Mouse (Mus musculus): ENCODE data around the gene Pparg. TPM values are rescaled to one million over a fixed set of nuclear protein-coding genes. Genes with fewer than 3 reads are reported as not detected.

Gene Pparg
- total RNA-seq, 2 experiments from 2014 or later, result 6.6 to 8.7 TPM

DNA sequence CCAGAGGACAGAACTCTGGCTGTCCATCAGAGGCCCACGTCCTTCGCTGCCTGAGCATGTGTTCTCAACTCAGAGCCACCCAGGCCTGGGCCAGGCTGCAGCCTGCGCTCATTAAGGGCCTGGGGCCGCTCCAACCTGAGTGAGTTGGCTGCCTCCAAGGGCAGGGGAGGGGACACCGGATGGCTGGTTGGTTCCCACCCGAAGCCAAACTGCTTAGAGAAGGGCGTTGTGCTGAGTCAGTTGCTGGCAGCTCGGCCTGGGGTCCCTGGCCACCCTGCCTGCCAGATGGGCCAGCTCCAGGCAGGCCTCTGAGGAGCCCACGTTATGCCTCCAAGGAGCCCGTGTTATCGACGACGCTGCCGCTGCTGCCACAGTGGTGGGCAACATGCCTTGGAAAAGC is 138.8 kb downstream of the Pparg start:
- DNase-seq (ENCODE audit: low spot score in 2 of 2), result no peak
- intact Hi-C loops (cut with DNase I), result no loop called here

DNA sequence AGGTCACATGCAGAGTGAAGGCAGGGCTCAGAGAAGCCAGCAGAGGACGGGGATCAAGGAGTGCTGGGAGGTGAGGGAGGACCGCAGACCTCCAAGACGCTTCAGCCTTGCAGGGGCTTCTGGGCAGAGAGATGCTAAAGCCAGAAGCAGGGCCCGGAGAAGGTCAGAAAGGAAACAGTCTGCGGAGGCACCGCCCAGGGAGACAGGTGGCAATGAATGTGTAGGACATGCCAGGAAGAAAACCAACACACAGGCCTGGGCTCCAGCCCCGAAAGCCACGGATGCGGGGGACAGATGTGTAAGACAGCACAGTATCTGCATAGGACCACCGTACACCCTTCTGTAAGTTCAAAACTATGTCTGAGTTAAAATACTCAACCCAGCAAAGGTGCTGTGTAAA is 139.5 kb downstream of the Pparg start:
- intact Hi-C loops (cut with DNase I), result no loop called here
- no peak for DNase-seq (ENCODE audit: low spot score in 2 of 2)

DNA sequence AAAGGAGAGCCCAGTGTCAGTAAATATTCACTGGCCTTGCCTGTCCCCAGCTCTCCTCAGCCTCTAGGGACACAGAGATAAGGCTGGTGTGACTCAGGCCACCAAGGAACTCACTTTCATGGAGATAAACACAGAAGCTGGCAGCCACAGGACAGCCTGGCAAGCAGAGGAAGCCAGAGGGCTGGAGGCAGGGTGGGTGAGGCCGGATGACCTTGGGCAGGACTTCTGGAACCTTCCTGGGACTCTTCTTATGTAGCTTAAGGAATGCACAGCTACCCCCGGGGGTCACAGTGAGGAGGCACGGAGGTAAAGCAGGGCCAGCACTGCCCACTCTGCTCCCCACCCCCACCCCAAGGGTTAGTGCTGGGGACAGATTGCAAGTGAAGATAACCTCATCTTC is 140.4 kb downstream of the Pparg start:
- intact Hi-C loops (cut with DNase I), result no loop called here
- no peak for DNase-seq (ENCODE audit: low spot score in 2 of 2)

DNA sequence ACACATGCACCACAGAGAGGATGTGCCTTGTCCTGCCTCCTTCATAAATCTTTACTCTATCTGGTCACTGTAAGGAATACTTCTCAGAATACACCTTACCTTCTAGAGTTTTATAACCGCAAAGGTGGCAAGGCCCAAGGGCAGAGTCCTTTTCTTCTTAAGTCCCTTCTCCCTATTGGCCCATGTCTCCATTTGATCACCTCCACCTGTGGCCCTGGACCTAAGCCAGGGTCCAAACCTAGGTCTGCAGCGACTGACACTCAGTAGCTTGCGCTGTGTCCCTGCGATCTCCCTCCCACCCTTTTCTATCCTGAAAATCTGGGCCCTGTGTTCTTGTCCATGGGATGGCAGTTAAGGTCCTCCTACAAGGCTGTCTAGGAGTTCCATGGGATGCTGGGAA is 142.3 kb downstream of the Pparg start:
- no peak for DNase-seq (ENCODE audit: low spot score in 2 of 2)
- intact Hi-C loops (cut with DNase I), result no loop called here

DNA sequence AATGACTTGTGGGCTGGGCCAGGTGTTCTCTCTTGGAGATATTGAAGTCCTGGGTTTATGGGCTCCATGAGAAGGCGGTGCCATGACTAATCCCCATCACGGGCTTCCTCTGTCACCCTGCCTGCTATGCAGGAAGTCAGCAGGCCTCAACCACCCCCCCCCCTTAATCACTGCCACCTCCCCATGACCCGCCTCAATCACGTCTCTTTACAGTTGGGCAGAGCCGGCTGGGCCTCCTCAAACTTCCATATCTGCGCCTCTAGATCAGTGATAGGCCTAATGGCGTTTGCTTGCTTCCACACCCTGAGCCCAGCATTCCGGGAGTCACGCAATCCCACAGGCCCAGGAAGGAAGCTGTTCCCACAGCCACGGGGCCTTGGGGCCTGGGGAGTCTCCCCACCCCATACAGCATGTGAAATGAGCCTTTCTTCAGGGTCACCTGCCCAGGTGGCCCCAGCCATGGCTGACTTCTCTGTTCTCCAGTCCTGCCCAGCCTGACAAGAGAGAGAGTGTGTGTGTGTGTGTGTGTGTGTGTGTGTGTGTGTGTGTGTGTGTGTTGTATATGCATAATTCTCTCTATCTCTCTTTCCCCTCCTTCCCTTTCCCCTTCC is 142.9 kb downstream of the Pparg start:
- no peak for DNase-seq (ENCODE audit: low spot score in 2 of 2)
- intact Hi-C loops (cut with DNase I), result no loop called here

DNA sequence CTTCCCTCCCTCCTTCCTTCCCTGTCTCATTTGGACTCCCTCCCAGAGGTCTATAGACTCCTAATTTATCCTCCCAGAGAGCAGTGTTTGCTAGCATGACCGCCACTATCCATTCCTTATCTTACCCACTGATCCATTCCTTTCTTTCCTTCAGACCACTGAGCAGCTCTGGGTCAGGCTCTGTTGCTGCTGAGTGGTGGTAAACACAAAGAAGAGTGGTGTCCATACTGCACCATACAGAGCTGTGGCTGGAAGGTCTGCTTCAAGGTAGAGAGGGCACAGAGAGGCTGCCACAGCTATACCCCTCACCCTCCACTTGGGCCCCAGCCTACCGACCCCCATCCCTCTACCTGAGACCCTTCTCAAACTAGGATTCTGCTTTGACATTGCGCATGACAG is 143.4 kb downstream of the Pparg start:
- intact Hi-C loops (cut with DNase I), result no loop called here
- no peak for DNase-seq (ENCODE audit: low spot score in 2 of 2)

DNA sequence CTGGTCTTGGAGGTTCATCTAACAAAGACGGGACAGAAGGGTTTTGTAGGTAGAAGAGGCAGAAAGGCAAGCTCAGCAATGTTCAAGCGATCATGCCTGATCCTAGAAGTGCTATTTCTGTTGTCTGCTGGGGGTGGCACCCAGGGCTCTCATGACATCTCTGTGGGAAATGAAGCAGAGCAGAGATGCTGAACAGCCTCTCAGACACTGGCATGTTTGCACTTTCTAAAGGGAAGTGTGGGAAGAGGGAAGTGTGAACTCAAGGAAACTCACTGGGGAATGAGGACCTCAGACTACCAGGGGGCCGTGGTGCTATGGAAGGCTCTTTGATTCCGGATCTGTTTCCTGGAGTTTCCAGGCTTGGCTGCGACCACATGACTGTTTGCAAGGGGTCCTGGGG is 144.2 kb downstream of the Pparg start:
- intact Hi-C loops (cut with DNase I), result no loop called here
- DNase-seq (ENCODE audit: low spot score in 2 of 2), result no peak

DNA sequence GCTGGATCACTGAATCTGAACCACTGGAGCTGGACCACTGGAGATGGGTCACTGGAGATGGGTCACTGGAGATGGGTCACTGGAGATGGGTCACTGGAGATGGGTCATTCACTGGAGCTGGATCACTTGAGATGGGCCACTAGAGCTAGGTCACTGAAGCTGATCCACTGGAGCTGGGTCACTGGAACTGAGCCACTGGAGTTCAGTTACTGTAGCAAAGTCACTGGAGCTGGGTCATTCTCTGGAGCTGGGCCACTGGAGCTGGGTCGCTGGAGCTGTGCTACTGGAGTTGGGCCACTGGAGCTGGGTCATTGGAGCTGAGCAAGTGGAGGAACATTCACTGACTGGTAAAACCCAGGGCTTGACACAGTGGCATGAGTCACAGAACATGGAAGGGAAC is 145.7 kb downstream of the Pparg start:
- no peak for DNase-seq (ENCODE audit: low spot score in 2 of 2)
- intact Hi-C loops (cut with DNase I), result no loop called here

DNA sequence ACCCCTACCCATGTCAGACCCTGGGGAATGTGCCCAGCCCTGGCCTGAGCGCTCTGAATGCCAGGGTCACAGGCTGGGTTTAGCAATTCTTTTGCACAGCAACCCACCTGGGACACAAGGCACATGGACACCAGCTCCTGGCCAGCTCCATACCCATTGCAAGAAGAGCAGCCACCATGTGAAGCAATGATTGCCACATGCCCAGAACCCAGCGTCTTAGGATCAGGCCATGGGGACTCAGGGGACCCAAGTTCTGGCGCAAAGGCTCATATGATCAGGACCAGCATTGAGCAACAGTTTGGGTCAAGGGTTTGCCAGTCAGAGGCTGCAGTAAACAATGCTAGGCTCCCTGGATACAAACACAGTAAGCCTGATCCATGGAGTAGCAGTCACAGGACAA is 150.7 kb downstream of the Pparg start:
- intact Hi-C loops (cut with DNase I), result no loop called here
- DNase-seq (ENCODE audit: low spot score in 2 of 2), result no peak

DNA sequence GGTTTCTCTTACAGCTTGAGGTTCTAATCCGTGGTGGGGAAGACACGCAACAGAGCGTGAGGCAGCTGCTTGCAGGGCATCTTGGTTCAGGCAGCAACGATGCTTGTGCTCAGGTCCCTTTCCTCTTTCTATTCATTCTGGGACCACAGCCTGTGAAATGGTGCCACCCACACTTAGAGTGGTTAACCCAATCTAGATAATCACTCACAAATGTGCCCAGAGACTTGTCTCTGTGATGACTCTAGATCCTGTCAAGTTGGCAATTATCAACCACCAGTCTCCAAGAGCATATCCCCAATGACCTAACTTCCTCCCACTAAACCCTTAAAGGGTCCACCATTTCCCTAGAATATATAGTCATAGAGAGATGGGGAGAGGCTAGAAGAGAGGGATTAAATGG is 152.5 kb downstream of the Pparg start:
- intact Hi-C loops (cut with DNase I), result no loop called here
- no peak for DNase-seq (ENCODE audit: low spot score in 2 of 2)

DNA sequence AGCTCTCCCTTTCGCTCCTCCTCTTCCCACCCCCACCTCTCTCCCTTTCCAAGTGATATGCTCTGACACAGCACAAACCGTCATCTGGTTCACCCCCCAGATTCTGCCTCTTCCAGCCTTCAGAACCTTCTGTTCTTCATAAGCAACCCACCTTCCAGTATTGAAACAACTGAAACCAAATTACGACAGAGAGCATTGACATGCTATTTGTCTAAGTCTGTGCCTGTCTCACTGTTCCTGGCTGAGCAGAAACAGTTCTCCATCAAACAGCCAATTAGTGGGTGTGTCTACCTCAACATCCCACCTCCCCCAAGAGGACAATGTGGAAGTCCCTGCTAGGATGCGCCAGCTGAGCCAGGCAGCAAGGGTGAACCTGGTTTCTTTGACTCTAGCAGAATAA is 157.2 kb downstream of the Pparg start:
- no peak for DNase-seq (ENCODE audit: low spot score in 2 of 2)
- intact Hi-C loops (cut with DNase I), result no loop called here

DNA sequence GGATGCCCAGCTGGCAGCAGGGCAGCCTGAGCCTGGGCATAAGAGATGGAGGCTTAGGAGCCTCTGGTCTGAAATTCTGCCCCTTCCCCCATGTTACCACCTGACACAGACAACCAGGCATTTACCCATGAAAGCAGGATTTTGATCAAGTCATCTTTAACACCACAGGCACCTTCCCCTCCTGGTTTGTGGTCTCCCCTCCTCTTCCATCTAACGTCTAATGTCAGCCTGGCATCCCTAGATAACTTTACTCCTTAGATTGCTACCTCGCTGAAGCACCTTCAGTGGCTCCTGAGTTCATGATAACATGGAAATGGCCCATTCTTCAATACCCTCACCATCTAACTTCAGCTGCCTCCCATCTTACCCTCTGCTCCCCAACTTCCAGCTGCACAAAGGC is 157.6 kb downstream of the Pparg start:
- DNase-seq (ENCODE audit: low spot score in 2 of 2), result no peak
- intact Hi-C loops (cut with DNase I), result no loop called here

DNA sequence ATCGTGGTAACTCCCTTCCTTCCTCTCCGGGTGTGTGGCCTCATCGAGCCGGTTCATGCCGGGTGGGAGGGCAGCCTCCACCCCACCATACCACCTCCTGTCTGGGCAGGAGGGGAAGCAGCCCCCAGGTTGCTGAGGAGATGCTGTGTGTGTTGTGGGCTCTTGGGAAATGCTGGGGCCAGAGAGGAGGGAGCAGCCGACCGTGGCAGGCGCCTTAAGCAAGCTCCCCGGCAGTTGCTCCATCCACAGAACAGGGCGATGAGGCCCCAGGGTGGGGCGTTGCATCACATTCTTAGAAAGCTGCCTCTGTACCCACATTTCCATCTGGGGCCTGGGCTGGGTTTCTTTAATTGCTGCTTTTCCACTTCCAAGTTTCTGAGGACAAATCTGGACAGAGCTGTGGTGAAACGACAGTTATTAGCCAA is 158.5 kb downstream of the Pparg start:
- DNase-seq (ENCODE audit: low spot score in 2 of 2), result no peak
- intact Hi-C loops (cut with DNase I), result no loop called here

DNA sequence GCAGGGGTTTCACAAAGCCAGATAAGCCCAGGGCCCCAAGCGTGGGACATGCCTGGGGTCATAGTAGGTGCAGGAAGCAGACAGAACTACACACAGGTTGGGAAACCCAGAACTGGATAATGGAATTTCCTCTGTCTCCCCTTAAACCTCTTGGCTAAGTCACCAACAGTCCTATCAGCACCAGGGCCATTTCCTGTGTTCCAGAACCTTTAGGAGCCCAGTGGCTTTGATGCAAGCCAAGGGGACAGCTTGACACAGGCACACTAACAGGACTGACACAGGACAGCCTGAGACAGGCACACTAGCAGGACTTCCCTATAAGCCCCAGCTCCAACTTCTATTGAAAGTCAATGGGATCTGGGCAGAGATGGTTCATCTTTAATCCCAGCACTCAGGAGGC is 161.2 kb downstream of the Pparg start:
- no peak for DNase-seq (ENCODE audit: low spot score in 2 of 2)
- intact Hi-C loops (cut with DNase I), result no loop called here

DNA sequence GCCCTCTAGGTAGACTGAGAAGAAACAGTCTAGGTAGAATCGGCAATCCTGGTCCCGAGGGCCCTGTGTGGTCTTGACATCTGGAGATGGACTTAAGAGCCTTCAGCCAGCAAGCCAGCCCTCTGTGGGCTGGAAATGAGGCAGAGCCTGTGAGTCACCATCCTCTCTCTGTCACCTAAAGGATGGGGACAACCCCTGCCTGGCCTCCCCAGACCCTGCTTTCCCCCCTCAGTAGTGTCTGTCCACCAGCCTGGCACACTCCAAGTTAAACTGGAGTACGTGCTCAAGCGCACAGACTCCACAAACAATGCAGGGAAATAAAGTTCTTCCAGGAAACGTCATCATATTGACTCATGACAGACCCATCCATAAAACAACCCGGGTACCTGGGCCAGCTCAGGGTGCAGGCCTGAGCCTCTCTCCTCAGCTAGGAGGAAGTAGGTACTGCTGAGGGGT is 162.0 kb downstream of the Pparg start:
- DNase-seq (ENCODE audit: low spot score in 2 of 2), result no peak
- intact Hi-C loops (cut with DNase I), result no loop called here

DNA sequence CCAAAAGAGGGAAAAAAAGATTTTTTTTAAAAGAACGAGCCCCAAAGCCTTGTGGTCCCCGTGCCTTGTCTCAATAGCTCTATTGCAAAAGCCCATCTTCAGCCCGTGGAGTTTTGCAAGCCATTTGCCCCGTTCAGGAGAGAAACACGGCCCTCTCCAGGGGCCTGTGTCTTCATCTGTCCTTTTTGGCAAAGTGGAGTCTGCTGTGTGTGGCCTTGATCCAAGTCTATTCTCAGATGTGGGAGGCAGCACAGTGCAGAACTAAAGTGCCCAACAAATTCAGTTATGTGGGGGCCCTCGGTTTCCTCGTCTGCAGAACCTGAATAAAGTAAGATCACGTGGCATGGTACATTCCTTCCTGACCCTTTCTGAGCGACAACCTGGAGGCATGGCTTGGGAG is 162.4 kb downstream of the Pparg start:
- DNase-seq (ENCODE audit: low spot score in 2 of 2), result peak; percentile 54 to 57
- intact Hi-C loops (cut with DNase I), result no loop called here

DNA sequence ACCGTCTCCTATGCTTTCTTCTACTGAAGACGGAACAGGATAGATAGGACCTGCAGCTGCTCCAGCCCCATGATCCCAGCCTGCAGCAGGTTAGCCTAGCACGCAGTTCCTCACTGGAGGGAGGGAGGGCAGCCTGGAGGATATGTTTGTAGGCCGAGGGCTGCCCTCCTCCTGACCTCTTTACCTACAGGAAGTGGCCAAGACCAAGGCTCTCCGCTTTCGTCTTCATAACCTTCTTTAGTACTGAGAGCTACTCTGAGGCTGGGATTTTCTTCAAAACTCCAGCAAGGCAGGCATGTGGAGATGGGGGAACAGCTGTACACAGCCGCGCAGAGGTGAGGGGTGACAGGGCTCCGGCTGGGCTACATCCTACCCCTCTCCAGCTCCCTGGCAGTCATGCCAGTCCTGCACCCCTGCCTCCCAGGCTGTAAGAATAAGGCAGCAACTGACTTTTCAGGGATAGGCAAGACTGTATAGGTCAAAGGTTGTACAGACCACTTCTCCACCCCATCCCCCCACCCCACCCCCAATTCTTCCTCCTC is 163.8 kb downstream of the Pparg start:
- intact Hi-C loops (cut with DNase I), result no loop called here
- no peak for DNase-seq (ENCODE audit: low spot score in 2 of 2)

DNA sequence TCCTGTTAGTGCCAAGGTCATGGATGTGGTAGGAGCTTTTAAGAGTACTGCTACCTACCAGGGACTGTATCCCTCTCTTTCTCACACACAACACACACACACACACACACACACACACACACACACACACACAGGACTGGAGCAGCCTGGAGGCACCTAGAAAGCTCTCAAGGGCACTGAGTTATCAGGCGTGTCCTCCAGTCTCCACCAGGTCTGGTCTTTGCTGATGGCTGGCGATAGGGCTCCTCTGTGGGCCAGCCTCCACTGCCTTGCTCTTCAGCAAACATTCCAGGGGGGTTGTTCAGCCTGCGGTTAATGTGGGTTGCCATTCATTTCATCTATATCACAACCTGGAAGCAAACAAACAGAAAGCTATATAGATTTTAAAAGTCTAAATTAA is 166.7 kb downstream of the Pparg start:
- intact Hi-C loops (cut with DNase I), result no loop called here

DNA sequence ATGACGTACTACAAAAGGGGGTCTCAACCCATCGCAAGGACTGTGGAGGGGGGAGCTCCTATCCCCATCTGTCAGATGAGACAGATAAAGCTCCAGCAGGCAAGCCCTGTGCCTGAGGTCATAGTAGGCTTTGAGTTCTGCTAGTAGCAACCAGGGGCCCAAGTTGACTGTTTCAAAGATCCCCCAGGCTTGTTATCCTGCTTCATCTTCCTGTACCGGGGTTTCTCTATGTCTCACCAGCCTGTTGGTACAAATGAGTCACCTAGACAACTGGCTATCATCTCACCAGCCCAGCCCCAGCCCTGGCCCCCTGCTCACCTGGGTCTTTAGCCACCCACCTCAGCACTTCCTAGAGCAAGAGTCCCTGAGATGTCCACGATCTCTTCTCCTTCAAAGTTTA is 167.6 kb downstream of the Pparg start:
- no peak for DNase-seq (ENCODE audit: low spot score in 2 of 2)
- intact Hi-C loops (cut with DNase I), result no loop called here

More for the DNA sequence above, 166.7 kb downstream of the Pparg start:
- DNase-seq (ENCODE audit: low spot score in 2 of 2), result no peak

DNA sequence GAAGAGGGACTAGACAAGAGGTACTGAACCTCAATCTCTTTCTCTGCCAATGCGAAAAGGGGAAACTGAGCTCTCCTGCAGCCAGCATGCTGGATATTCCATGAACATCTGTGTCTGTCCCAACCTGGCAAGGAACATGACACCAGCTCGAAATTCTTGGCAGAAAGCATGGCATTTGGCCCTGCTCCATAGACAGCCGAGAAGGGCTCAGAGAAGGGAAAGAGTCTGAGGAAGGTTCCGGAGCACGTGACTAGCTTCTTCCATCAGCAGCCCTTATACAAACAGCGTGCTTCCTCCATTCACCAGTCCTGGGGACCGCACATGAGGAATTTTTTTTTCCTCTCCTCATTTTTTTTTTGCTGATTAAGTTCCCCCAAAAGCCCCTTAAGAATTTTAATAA is 173.9 kb downstream of the Pparg start:
- DNase-seq (ENCODE audit: low spot score in 2 of 2), result no peak
- intact Hi-C loops (cut with DNase I), result loop anchor here (5.0 kb wide), 1 partner anchor 262 kb away; no protein-coding TSS in a partner anchor

DNA sequence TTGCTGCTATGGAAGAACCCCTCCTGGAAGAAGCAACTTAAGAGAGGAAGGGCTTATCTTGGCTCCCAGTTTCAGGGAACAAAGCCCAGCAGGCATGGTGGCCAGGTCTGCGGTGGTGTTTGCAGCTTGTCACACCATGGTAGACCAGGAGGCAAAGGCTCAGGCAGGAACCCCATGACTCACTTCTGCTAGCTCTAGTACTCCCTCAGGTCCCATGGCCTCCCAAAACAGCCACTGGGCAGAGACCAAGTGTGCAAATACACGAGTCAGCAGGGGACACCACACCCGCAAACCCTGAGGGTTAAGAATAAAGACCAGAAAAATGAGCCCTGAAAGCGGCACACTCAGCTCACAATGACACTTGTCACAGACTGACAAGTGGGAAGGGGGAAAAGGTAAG is 175.4 kb downstream of the Pparg start:
- DNase-seq (ENCODE audit: low spot score in 2 of 2), result no peak
- intact Hi-C loops (cut with DNase I), result loop anchor here (5.0 kb wide), 1 partner anchor 264 kb away; no protein-coding TSS in a partner anchor
